Mouse (Mus musculus): ENCODE results near the gene Ak6. TPM values are rescaled to one million over a fixed set of nuclear protein-coding genes. Genes with fewer than 3 reads are reported as not detected.

Gene Ak6
- polyA plus RNA-seq, 1 experiment from 2014 or later, result 121 TPM

DNA sequence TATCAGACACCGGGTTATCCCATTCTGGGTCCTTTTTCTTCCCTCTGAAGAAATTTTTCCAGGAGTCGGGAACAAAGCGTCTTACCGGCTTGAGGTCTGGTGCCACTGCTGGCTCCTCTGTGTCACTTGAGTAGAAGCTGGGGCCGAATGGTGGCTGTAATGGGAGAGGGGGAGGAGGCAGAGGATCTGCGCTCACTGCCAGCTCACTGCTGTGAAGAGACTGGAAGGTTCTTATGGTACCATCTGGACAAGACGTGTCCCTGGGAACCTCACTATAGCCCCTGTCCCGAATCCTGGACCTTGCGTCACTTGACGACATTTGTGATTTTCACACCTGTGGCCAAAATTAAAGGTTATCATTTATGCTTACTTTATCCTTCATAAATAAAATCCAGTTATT lies 38.5 kb upstream of the Ak6 start:
- no peak overlapping the region for H3K4me2 ChIP-seq (ENCODE audit: low read depth, low read length)
- no peak overlapping the region for H3K4me3 ChIP-seq (ENCODE audit: low read depth, low read length)
- 84% methylated on average over 10 of the region's 10 CpGs for WGBS (ENCODE audit: insufficient replicate concordance)
- H3K9ac ChIP-seq (ENCODE audit: low read depth, low read length), result no peak overlapping the region
- peaks cover under 1% of the 10 kb centered on the region; the same call in 1 of the 2 replicates for H3K36me3 ChIP-seq (ENCODE audit: control insufficient read depth, insufficient read depth)
- no peak overlapping the region for H3K27ac ChIP-seq (ENCODE audit: low read length)
- ATAC-seq (ENCODE audit: low read depth), result no peak
- peaks cover 5% of the 10 kb centered on the region for H3K27me3 ChIP-seq (ENCODE audit: control insufficient read depth, insufficient read depth, low read depth, low read length)
- no peaks in the 10 kb centered on the region for H3K9me3 ChIP-seq (replicated peaks; ENCODE audit: control insufficient read depth, low read length)
- peaks cover 5% of the 10 kb centered on the region for H3K4me1 ChIP-seq (ENCODE audit: control insufficient read depth, low read depth, low read length)

- H3K4me2 ChIP-seq (ENCODE audit: low read depth, low read length), result no peak overlapping the region
- no peak overlapping the region for H3K9ac ChIP-seq (ENCODE audit: low read depth, low read length)
- H3K27ac ChIP-seq (ENCODE audit: low read length), result no peak overlapping the region
- no peak overlapping the region for H3K4me3 ChIP-seq (ENCODE audit: low read depth, low read length)
- 46% methylated on average over 2 of the region's 2 CpGs for WGBS (ENCODE audit: insufficient replicate concordance)
- H3K27me3 ChIP-seq (ENCODE audit: control insufficient read depth, insufficient read depth, low read depth, low read length), result peaks cover 5% of the 10 kb centered on the region
- H3K36me3 ChIP-seq (ENCODE audit: control insufficient read depth, insufficient read depth), result peaks cover 6% of the 10 kb centered on the region
- H3K9me3 ChIP-seq (replicated peaks; ENCODE audit: control insufficient read depth, low read length), result no peaks in the 10 kb centered on the region
- ATAC-seq (ENCODE audit: low read depth), result no peak
- peaks cover 5% of the 10 kb centered on the region for H3K4me1 ChIP-seq (ENCODE audit: control insufficient read depth, low read depth, low read length)
Observed at GRCm38 (mm10) chr13:100612903-100613302, 37.9 kb upstream of the Ak6 start.

DNA sequence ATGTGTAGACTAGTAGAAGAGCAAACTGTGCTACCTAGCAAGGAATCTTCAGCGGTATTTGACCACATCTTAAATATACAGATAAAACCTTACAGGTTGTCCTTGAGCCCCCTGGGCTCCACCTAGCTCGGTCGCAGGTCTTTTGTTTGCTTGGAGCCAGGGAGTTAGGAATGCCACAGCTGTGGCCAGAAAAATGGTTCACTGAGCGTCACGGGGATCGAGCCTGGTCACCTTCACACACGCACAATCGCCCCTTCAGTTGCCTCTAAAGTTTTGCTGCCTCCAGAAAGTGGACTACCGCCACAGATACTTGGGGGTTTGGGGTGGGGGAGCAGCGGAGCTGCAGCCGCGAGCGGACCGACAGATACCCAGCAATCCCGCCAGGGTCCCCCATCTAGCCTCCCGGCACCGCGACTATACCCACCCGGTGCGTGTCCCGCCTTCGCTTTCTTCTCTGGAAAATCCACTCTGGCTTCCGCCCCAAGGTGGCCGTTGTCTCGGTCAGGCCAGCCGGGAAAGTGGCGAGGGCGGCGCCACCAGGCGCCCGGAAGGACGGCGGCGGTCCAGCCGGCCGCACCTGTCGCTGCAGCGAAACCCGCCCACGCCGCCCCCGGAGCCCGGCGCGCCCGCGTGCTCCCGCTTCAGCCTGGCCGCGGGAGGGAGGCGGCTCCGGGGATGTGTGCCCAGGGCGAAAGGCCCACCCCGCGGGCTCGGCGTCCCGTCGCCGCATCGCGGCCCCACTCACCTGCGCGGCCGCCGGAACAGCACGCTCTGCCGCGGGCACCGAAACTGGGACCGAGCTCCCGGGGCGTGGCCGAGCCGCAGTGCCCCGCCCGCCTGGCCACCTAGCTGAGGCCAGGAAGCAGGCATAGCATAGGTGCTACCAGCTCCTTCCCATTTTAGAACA lies 34.3 kb upstream of the Ak6 start, which contains the start of gene Marveld2:
Marveld2 (minus strand) TSS at position 791 of the 907 bp plus-strand sequence.
- H3K36me3 ChIP-seq (ENCODE audit: control insufficient read depth, insufficient read depth), result peaks cover 17% of the 10 kb centered on the region
- peak within 1 kb of the TSS; percentile 93 for H3K4me2 ChIP-seq (ENCODE audit: low read depth, low read length)
- H3K4me3 ChIP-seq (ENCODE audit: low read depth, low read length), result peak within 1 kb of the TSS; percentile 73
- no peaks in the 10 kb centered on the region for H3K9me3 ChIP-seq (replicated peaks; ENCODE audit: control insufficient read depth, low read length)
- peak within 1 kb of the TSS; percentile 61 for H3K9ac ChIP-seq (ENCODE audit: low read depth, low read length)
- peak within 1 kb of the TSS; percentile 55 for H3K27ac ChIP-seq (ENCODE audit: low read length)
- 2% methylated on average over 71 of the region's 77 CpGs for WGBS (ENCODE audit: insufficient replicate concordance)
- H3K4me1 ChIP-seq (ENCODE audit: control insufficient read depth, low read depth, low read length), result peaks cover 5% of the 10 kb centered on the region
- ATAC-seq (ENCODE audit: low read depth), result peak; percentile 82
- peaks cover 5% of the 10 kb centered on the region for H3K27me3 ChIP-seq (ENCODE audit: control insufficient read depth, insufficient read depth, low read depth, low read length)

GRCm38 (mm10) chr13:100617583-100617982 lies 33.2 kb upstream of the Ak6 start:
- ATAC-seq (ENCODE audit: low read depth), result no peak
- peaks cover 5% of the 10 kb centered on the region for H3K4me1 ChIP-seq (ENCODE audit: control insufficient read depth, low read depth, low read length)
- no peak overlapping the region for H3K9ac ChIP-seq (ENCODE audit: low read depth, low read length)
- WGBS (ENCODE audit: insufficient replicate concordance), result 85% methylated on average over 13 of the region's 13 CpGs
- no peak overlapping the region for H3K4me3 ChIP-seq (ENCODE audit: low read depth, low read length)
- peaks cover 26% of the 10 kb centered on the region for H3K36me3 ChIP-seq (ENCODE audit: control insufficient read depth, insufficient read depth)
- H3K27me3 ChIP-seq (ENCODE audit: control insufficient read depth, insufficient read depth, low read depth, low read length), result peaks cover 5% of the 10 kb centered on the region
- H3K9me3 ChIP-seq (replicated peaks; ENCODE audit: control insufficient read depth, low read length), result no peaks in the 10 kb centered on the region
- H3K27ac ChIP-seq (ENCODE audit: low read length), result no peak overlapping the region
- no peak overlapping the region for H3K4me2 ChIP-seq (ENCODE audit: low read depth, low read length)

DNA sequence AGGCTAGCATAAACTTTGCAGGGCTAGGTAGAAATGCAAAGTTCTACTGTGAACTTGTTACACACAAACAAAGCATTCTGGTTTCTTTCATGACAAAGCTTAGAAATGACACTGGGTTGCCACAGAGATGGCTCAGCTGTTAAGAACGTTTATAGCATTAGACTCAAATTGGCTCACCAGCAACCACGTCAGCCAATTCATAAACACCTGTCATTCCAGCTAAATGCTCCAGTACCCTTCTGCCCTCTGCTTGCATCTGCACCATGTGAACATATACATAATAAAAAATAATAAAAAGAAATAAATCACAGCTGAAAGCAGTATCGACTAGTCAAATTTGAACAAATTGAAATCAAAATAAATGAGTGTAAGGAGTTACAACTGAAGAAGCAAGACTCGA lies 28.5 kb upstream of the Ak6 start:
- Histone ChIP-seq H3K4me2 (ENCODE audit: low read depth, low read length) (no peak overlapping the region), H3K27ac (ENCODE audit: low read length) (no peak overlapping the region), H3K36me3 (ENCODE audit: control insufficient read depth, insufficient read depth) (peaks cover 42% of the 10 kb centered on the region), H3K4me1 (ENCODE audit: control insufficient read depth, low read depth, low read length) (no peaks in the 10 kb centered on the region), H3K9me3 (replicated peaks; ENCODE audit: control insufficient read depth, low read length) (no peaks in the 10 kb centered on the region), H3K27me3 (ENCODE audit: control insufficient read depth, insufficient read depth, low read depth, low read length) (no peaks in the 10 kb centered on the region), H3K9ac (ENCODE audit: low read depth, low read length) (no peak overlapping the region), H3K4me3 (ENCODE audit: low read depth, low read length) (no peak overlapping the region)
- no peak for ATAC-seq (ENCODE audit: low read depth)
- 75% methylated on average over 4 of the region's 4 CpGs for WGBS (ENCODE audit: insufficient replicate concordance)

- ATAC-seq (ENCODE audit: low read depth), result no peak
- 50% methylated on average over 3 of the region's 3 CpGs for WGBS (ENCODE audit: insufficient replicate concordance)
- no peak overlapping the region for H3K4me2 ChIP-seq (ENCODE audit: low read depth, low read length)
- no peak overlapping the region for H3K4me3 ChIP-seq (ENCODE audit: low read depth, low read length)
- peaks cover 30% of the 10 kb centered on the region for H3K36me3 ChIP-seq (ENCODE audit: control insufficient read depth, insufficient read depth)
- H3K27ac ChIP-seq (ENCODE audit: low read length), result no peak overlapping the region
- no peaks in the 10 kb centered on the region for H3K27me3 ChIP-seq (ENCODE audit: control insufficient read depth, insufficient read depth, low read depth, low read length)
- H3K4me1 ChIP-seq (ENCODE audit: control insufficient read depth, low read depth, low read length), result no peaks in the 10 kb centered on the region
- H3K9me3 ChIP-seq (replicated peaks; ENCODE audit: control insufficient read depth, low read length), result no peaks in the 10 kb centered on the region
- H3K9ac ChIP-seq (ENCODE audit: low read depth, low read length), result no peak overlapping the region
Observed at GRCm38 (mm10) chr13:100634106-100634691, 16.6 kb upstream of the Ak6 start.

GRCm38 (mm10) chr13:100642471-100643209 lies 8.1 kb upstream of the Ak6 start:
- H3K27ac ChIP-seq (ENCODE audit: low read length), result no peak overlapping the region

DNA sequence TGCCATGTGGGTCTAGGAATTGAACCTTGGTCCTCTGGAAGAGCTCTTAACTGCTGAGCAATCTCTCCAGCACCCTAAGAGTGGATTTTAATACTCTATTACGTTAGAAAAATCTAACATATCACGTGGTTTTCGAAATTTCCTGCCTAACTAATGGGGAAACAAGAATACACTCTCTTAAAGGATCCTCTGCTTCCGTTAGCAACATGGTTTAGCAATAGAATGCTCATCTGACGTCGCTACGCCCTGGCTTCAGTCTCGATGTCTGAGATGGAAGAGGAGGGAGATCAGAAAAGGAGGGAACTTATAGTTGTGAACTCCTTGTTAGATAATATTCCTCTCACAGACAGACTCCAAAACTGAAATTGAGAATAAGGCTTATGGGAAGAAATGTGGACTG lies 2.6 kb upstream of the Ak6 start:
- no peak for ATAC-seq (ENCODE audit: low read depth)
- WGBS (ENCODE audit: insufficient replicate concordance), result 75% methylated on average over 8 of the region's 8 CpGs
- H3K4me3 ChIP-seq (ENCODE audit: low read depth, low read length), result no peak overlapping the region

More at GRCm38 (mm10) chr13:100642471-100643209, 8.1 kb upstream of the Ak6 start:
- Histone ChIP-seq H3K36me3 (ENCODE audit: control insufficient read depth, insufficient read depth) (peaks cover 25% of the 10 kb centered on the region), H3K27me3 (ENCODE audit: control insufficient read depth, insufficient read depth, low read depth, low read length) (no peaks in the 10 kb centered on the region), H3K4me2 (ENCODE audit: low read depth, low read length) (no peak overlapping the region), H3K9ac (ENCODE audit: low read depth, low read length) (no peak overlapping the region), H3K9me3 (replicated peaks; ENCODE audit: control insufficient read depth, low read length) (no peaks in the 10 kb centered on the region), H3K4me1 (ENCODE audit: control insufficient read depth, low read depth, low read length) (no peaks in the 10 kb centered on the region), H3K4me3 (ENCODE audit: low read depth, low read length) (no peak overlapping the region)
- ATAC-seq (ENCODE audit: low read depth), result no peak
- 74% methylated on average over 4 of the region's 4 CpGs for WGBS (ENCODE audit: insufficient replicate concordance)

More for the DNA sequence above, 2.6 kb upstream of the Ak6 start:
- Histone ChIP-seq H3K4me1 (ENCODE audit: control insufficient read depth, low read depth, low read length) (peaks cover 7% of the 10 kb centered on the region), H3K27ac (ENCODE audit: low read length) (no peak overlapping the region), H3K36me3 (ENCODE audit: control insufficient read depth, insufficient read depth) (peaks cover 15% of the 10 kb centered on the region), H3K4me2 (ENCODE audit: low read depth, low read length) (no peak overlapping the region), H3K27me3 (ENCODE audit: control insufficient read depth, insufficient read depth, low read depth, low read length) (no peaks in the 10 kb centered on the region), H3K9me3 (replicated peaks; ENCODE audit: control insufficient read depth, low read length) (no peaks in the 10 kb centered on the region), H3K9ac (ENCODE audit: low read depth, low read length) (no peak overlapping the region)

Data from liver, embryonic 16.5 days (tissue).